Mouse (Mus musculus) left cerebral cortex, postnatal 25 days (tissue): ENCODE results near the gene Gmeb1. TPM values are rescaled to one million over a fixed set of nuclear protein-coding genes. Genes with fewer than 3 reads are reported as not detected.
"Not testable (repeated sequence)": the region's sequence is repeated elsewhere in the genome, so short reads cannot be mapped to it uniquely, and the experiment has no call there.

Experiments
- DNase-seq, 2 experiments: peaks; one replicate each; pipeline ENCODE4 v3.0.0; 2022; ENCODE audit warnings: low spot score in 2 of 2, mixed read lengths in 1 of 2
- intact Hi-C: fragments of 180-260 bp; cut with DNase I; formaldehyde crosslinking; loops from one replicate; pipeline ENCODE4 v1.15.1; 2025
- total RNA-seq, 2 experiments: library from RNA; stranded (reverse); gene quantifications; 2 replicates each; pipeline ENCODE4 v1.2.3; 2021

The Gmeb1 gene
- total RNA-seq, 2 experiments from 2014 or later = 25.2 to 26.2 TPM

- no peak for DNase-seq
- intact Hi-C loops = loop anchor here (5.0 kb wide), 1 partner anchor 121 kb away; no protein-coding TSS in a partner anchor
Measured at GRCm38 (mm10) chr4:132291056-132291455, 29.7 kb upstream of the Gmeb1 start.

GRCm38 (mm10) chr4:132288840-132289239, 27.4 kb upstream of the Gmeb1 start:
- intact Hi-C loops, DNase-seq: not testable (repeated sequence)

GRCm38 (mm10) chr4:132275949-132276348, 14.5 kb upstream of the Gmeb1 start:
- intact Hi-C loops = no loop called here
- DNase-seq = no peak

DNA sequence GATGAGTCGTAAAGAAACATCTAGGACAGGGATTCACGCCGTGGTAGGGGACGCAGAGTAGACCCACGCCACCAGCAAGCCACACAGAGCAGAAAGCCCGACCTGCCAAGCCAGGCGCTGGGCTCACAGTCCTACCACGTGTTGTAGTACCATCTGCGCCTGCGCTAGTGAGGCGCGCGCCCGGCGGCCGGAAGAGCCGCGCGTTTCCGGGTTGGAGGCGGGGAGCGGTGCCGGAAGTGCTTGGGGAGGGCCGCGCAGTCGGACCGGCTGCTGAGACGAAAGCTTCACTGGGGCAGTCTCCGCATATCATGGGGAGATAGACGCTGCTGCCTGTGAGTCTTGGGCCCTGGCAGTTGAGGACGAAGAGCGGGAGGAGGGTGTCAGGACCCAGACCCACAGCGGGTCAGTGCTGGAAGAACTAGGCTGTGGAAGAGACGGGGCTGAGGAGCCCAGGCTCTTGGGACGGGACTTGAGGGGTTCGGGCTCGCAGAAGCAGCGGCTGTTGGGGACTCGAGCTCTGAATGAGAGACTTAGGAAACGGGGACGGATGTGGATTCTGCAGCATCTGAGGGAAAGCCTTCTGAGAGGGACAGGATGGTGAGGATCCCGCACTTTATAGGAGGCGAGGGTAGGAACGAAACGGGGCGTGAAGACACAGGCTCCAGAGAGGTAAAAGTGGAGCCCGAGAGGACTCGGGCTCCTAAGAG, 12.9 kb upstream of the Gmeb1 start, which contains the start of gene Taf12:
Taf12 (plus strand) TSS at position 220 of the 707 bp plus-strand sequence.
- DNase-seq = peak; percentile 94 to 96
- intact Hi-C loops = loop anchor here (5.0 kb wide), 2 partner anchors 62 to 648 kb away; partner anchors contain the start of genes Fam76a and Ythdf2

DNA sequence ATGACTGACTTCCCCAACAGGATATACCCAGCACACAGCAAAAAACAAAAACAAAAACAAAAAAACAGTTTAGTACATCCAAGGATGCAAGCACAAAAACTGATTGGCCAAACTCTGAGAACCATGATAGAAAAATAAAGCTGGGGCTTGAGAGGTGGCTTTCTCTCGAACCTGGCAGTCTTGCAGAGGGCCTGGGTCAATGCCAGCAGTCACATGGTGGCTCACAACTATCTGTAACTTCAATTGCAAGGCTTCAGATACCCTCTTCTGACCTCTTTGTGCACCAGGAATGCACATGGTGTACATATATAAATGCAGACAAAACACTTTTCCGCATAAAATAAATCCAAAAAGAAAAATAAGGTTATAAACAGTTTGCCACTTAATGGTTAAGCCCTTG, 11.8 kb upstream of the Gmeb1 start:
- no peak for DNase-seq
- intact Hi-C loops = loop anchor here (5.0 kb wide), 2 partner anchors 61 to 649 kb away; partner anchors contain the start of genes Fam76a and Ythdf2

DNA sequence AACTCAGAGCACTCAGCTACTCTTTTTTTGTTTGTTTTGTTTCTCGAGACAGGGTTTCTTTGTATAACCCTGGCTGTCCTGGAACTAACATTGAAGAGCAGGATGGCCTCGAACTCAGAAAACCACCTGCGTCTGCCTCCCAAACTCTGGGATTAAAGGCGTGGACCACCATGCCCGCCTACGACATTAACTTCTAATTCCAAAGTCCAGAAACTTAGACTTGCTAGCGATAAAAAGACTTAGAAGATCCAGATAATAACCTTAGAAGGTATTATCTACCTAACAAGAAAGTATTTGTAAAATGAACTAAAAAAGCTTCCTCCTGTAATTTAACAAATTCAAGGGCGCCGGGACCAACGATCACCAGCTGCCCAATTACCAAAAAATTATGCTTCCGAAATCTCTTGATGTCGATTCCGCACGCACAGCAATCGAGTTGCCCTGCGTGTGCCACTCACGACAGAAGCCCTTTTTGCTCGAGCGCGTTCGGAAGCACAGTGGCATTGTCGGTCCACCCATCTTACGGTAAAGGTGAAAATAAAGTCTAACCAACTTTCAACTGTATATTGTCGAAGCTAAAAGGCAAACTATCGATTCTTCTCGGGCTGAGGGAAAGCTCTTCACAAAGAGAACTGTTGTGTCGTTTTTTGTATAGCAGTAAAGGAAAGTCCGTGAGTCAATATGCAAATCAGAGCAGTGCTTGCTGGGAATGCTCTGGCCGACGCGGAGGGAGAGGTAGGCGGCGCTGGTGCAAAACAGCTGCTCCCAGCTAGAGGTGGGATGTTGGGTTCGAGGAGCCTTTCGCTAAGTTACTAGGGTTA, 8.5 kb upstream of the Gmeb1 start:
- DNase-seq = peak; percentile 85 to 91
- intact Hi-C loops = loop anchor here (5.0 kb wide), 2 partner anchors 58 to 652 kb away; partner anchors contain the start of genes Fam76a and Ythdf2

- DNase-seq = no peak
- intact Hi-C loops = no loop called here
Measured at GRCm38 (mm10) chr4:132268871-132269739, 7.7 kb upstream of the Gmeb1 start.

GRCm38 (mm10) chr4:132266835-132267349, 5.5 kb upstream of the Gmeb1 start:
- peak in 1 of 2 experiments; percentile 71 for DNase-seq
- intact Hi-C loops = no loop called here

GRCm38 (mm10) chr4:132263313-132263712, 1.9 kb upstream of the Gmeb1 start:
- intact Hi-C loops = no loop called here
- DNase-seq = no peak

GRCm38 (mm10) chr4:132262358-132262616, 885 bp upstream of the Gmeb1 start:
- no peak for DNase-seq
- intact Hi-C loops = no loop called here

- intact Hi-C loops = no loop called here
- peak; percentile 16 to 40 for DNase-seq
Measured at GRCm38 (mm10) chr4:132260404-132261379, 710 bp downstream of the Gmeb1 start.

DNA sequence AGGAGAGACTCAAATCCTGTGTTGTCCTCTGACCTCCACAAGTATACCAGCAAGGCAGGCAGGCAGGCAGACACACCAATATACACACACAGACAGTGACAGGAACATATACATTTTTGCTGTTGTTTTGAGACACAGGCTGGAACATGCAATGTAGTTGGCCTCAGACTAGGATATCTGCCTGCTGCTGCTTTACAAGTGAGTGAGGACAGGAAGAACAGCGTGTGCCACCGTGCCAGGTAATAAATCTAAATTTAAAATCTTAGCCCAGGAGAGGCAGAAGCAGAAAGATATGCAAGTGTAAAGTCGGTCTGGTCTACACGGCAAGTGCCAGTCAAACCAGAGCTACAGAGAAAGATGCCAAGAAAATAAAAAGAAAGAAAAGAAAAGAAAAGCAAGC, 2.2 kb downstream of the Gmeb1 start:
- DNase-seq = no peak
- intact Hi-C loops = no loop called here

DNA sequence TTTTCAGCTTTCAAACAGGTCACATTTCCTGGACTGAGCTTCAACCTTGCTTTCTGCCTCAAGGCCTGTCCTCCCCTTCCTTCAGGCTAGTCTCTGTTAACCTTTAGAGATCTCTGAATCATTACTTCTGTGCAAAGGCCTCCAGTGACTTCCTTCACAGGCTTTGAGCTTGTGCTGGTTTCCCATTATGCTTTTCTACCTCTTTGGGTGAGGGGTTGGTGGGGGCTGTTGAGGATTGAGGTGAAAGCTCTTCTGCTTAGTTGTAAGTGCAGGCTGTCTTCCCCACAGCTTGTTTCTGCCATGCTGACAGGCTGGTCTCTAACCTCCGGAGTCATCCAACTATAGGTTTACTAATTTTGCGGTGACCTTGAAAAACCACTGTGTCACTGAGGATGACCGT, 5.0 kb downstream of the Gmeb1 start:
- DNase-seq = no peak
- intact Hi-C loops = no loop called here

DNA sequence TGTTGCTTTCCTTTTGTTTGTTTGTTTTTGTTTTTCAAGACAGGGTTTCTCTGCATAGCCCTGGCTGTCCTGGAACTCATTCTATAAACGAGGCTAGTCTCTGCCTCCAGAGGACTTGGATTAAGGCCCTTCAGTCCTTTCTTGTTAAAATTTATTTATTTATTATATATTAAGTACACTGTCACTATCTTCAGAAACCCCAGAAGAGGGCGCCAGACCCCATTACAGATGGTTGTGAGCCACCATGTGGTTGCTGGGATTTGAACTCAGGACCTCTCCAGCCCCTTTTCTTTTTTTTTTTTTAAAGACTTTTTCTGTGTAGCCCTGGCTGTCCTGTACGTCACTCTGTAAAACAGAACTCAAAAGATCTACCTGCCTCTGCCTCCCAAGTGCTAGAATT, 6.4 kb downstream of the Gmeb1 start:
- intact Hi-C loops = no loop called here
- no peak for DNase-seq

DNA sequence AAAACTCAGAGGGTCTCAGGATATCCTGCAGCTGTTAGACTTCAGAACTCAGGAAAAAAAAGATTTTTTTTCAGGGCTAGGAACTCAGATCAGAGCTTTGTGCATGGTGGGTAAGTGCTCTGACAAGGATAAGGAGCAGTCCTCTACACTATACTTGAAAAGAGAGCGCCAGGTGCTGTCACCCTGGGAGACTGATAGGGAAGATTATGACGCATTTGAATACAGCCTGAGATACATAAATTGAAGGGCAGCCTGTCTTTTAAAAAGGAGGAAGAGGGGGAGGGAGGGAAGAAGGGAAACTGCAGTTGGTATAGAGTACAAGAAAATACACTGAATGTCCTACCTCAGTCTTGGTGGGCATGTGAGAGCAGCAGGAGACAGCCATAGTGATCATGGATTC, 7.8 kb downstream of the Gmeb1 start:
- intact Hi-C loops = no loop called here
- no peak for DNase-seq

- no peak for DNase-seq
- intact Hi-C loops = no loop called here
Measured at GRCm38 (mm10) chr4:132253128-132253527, 8.3 kb downstream of the Gmeb1 start.

- intact Hi-C loops = no loop called here
Measured at GRCm38 (mm10) chr4:132251596-132251995, 9.8 kb downstream of the Gmeb1 start.

DNA sequence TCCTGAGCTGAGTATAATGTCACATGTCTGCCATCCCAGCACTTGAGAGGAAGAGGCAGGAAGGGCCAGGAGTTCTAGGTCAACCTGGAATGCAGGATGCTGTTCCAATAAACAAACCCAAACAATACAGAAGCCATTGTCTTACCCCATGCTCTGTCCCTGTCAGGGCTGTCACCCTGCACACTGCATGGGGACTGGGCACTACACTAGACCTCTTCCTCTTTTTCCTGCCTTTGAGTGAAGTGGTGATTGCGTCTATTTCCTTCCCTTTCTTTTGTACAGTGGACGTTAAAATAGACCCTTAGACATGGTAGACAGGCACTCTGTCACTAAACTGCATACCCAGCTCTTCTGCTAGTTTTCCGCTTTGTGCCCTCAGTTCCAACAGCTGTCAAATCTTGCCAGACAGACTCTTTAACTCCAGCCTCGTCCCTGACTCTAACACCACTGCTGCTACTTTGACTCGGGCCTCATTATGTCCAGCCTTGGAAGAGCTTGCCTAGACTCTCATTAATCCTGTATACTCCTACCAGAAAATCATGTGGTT, 13.9 kb downstream of the Gmeb1 start:
- peak in 1 of 2 experiments; percentile 20 for DNase-seq
- intact Hi-C loops = no loop called here

More at GRCm38 (mm10) chr4:132251596-132251995, 9.8 kb downstream of the Gmeb1 start:
- DNase-seq = no peak
